Mouse (Mus musculus): ENCODE results near the gene Art3. TPM values are rescaled to one million over a fixed set of nuclear protein-coding genes. Genes with fewer than 3 reads are reported as not detected.
"Not testable (repeated sequence)": the region's sequence is repeated elsewhere in the genome, so short reads cannot be mapped to it uniquely, and the experiment has no call there.

Gene Art3
- polyA plus RNA-seq, 1 experiment from 2014 or later, result 5.2 TPM

DNA sequence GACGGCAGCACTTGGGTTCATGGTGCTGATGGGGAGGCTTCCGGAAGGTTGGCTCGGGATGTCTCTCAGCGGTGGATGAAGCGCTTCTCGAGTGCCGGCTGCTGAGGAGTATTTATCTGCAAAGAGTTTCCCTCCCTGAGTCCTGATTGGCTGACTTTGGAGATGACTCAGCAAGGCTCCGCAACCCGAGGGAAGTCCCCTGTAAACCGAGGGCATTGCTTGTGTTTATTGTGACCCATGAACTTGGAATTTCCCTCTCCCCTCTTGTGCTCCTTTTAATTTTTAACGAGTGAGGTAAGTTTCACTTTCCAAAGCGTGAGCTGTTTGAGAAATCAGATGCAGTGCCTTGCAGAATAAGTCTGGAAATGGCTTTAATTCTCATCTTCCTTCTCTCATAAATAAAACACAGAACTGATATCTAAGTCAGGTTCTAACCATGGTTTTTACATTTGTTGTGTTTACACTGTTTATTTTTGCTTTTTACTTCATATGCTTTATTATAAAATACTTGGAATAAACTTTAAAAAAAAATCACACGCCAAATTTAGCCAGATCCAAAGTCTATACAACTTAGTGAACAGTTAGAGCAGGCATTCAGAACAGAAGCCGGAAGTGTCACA, 17.3 kb downstream of the Art3 start, which contains the start of gene Cxcl10:
Gene Cxcl10, minus strand, starts transcription at position 96 of the 620 bp plus-strand sequence.
- peaks cover 9% of the 10 kb centered on the region for H3K27me3 ChIP-seq
- H3K36me3 ChIP-seq, result no peaks in the 10 kb centered on the region
- H3K27ac ChIP-seq, result no peak within 1 kb of the TSS
- ATAC-seq (ENCODE audit: low FRiP score, low read depth), result no peak
- no peak within 1 kb of the TSS for H3K9ac ChIP-seq
- peak within 1 kb of the TSS; percentile 29 for H3K4me3 ChIP-seq
- peaks cover 16% of the 10 kb centered on the region for H3K4me1 ChIP-seq
- 16% methylated on average over 14 of the region's 14 CpGs for WGBS
- no peaks in the 10 kb centered on the region for H3K9me3 ChIP-seq
- peak within 1 kb of the TSS; percentile 61 for H3K4me2 ChIP-seq (replicated peaks)

DNA sequence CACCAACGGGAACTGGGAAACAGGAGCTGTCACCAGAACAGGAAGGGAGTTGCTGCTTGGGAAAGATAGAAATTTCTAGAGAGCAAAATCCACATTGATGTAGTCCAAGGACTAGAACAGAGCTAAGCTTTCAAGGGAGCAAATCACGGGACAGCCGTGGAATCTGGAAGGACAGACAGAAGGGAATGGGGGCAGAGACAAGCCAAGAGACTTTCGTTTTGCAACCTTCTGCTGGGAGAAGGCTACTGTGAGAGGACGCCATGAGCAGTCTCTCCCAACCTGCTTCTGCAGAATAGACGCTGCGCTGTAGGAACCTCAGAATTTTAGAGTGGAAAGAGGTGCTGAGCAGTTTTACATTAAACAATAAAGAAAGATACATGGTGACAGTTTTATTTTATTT, 18.1 kb downstream of the Art3 start:
- Histone ChIP-seq H3K9me3 (no peaks in the 10 kb centered on the region), H3K4me2 (replicated peaks) (no peak overlapping the region), H3K4me3 (no peak overlapping the region), H3K27ac (no peak overlapping the region), H3K36me3 (no peaks in the 10 kb centered on the region), H3K27me3 (peaks cover 9% of the 10 kb centered on the region), H3K4me1 (peaks cover 16% of the 10 kb centered on the region), H3K9ac (no peak overlapping the region)
- WGBS, result 82% methylated on average over 7 of the region's 7 CpGs
- ATAC-seq (ENCODE audit: low FRiP score, low read depth), result no peak

DNA sequence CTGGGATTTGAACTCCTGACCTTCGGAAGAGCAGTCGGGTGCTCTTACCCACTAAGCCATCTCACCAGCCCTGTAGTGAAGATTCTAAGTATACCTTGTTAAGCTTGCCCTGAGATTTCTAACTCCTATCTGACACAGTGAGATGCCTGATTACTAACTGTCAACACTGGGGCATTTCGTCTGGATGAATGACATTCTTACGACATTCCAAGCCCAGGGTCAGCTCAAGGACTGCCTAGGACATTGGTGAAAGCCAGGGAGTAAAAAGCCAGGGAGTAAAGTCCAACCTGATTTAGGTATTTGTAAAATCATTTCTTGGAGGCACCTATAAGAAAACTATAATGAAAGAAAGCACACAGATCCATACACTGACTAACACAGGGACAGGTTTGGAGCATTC, 21.1 kb downstream of the Art3 start:
- H3K27ac ChIP-seq; H3K4me3 ChIP-seq; ATAC-seq (ENCODE audit: low FRiP score, low read depth); H3K9ac ChIP-seq; H3K9me3 ChIP-seq; H3K4me2 ChIP-seq (replicated peaks); H3K36me3 ChIP-seq; H3K27me3 ChIP-seq: not testable (repeated sequence)
- H3K4me1 ChIP-seq, result peaks cover 16% of the 10 kb centered on the region
- 71% methylated on average over 4 of the region's 4 CpGs for WGBS

DNA sequence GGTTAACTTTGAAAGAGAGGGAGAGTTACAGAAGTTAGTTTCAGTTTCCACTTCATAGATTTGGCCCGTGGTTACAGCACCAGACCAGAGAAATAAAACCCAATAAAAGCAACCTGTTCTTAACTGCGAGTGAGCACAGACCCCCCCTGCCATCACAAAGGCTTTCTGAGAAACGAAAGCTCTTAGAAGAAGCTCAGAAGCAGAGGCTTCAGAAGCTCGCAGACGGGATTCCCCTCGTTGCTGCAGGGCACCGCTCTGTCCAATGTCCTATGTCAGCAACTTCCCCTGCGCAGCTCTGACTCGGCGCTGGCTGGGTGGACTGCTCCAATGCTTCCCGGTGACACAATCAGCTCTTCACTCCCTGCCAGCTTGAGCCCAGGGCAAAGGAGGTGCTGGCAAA, 21.9 kb downstream of the Art3 start:
- no peak overlapping the region for H3K27ac ChIP-seq
- H3K4me1 ChIP-seq, result peaks cover 13% of the 10 kb centered on the region
- 43% methylated on average over 11 of the region's 11 CpGs for WGBS
- no peaks in the 10 kb centered on the region for H3K36me3 ChIP-seq
- no peak for ATAC-seq (ENCODE audit: low FRiP score, low read depth)
- H3K9ac ChIP-seq, result no peak overlapping the region
- H3K27me3 ChIP-seq, result peaks cover under 1% of the 10 kb centered on the region
- peak overlapping the region; percentile 48 for H3K4me2 ChIP-seq (replicated peaks)
- peak overlapping the region; percentile 21 for H3K4me3 ChIP-seq
- H3K9me3 ChIP-seq, result no peaks in the 10 kb centered on the region

DNA sequence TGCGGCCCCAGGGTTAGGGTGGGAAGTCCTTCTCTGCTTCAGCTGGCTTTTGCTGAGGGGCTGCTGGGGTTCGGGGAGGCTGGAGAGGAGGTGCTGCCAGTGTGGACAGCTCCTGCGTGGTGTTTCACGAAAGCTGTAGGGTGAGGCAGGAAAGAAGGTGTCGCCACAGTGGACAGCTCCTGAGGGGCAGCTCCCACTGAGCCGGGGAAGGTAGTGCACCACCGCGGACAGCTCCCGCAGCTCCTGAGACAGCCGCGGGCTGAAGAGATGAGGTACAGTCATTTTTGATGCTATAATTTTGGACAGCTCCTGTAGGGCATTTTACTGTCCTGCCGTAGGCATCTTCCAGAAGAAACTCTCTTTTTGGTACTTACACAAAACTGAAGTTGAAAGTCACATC, 26.4 kb downstream of the Art3 start:
- H3K27ac ChIP-seq, result no peak overlapping the region
- no peak overlapping the region for H3K4me2 ChIP-seq (replicated peaks)
- H3K9me3 ChIP-seq, result no peaks in the 10 kb centered on the region
- peaks cover 5% of the 10 kb centered on the region; the same call in 1 of the 2 replicates for H3K4me1 ChIP-seq
- H3K9ac ChIP-seq, result no peak overlapping the region
- 33% methylated on average over 11 of the region's 12 CpGs for WGBS
- no peak overlapping the region for H3K4me3 ChIP-seq
- peak; percentile 61 for ATAC-seq (ENCODE audit: low FRiP score, low read depth)
- H3K36me3 ChIP-seq, result no peaks in the 10 kb centered on the region
- H3K27me3 ChIP-seq, result no peaks in the 10 kb centered on the region

DNA sequence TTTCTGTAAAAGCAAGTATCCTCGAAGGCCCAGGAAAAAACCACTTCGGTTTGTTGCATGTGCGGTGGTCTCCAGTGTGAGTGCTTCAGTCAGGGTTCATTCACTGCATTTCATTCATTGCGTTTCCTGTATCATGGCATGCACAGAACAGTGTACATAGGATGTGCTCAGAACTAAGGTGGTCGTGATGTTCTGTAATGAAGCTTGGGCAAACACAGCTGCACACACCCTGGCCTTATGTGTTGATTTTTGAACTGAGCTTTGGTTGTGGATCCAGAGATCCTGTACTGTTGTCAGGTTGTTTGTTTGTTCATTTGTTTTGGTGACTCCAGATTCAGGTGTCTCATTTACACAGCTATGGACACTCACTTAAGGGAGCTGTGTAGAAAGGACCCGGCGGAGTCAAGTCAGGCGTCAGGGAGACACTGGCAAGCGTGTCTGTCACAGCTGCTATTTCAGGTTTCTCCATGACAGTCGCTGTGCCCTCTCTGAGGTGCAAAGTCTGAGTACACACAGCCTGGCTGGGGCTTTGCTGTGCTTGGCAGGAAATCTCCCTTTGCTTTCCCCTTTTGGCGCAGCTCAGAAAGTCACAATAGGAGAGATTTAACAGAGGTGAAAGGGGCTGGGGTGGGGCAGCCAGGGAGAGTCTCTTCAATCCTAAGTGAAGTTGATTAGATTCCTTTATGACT, 27.3 kb downstream of the Art3 start:
- Histone ChIP-seq H3K9me3 (no peaks in the 10 kb centered on the region), H3K4me1 (no peaks in the 10 kb centered on the region), H3K4me2 (replicated peaks) (no peak overlapping the region), H3K4me3 (no peak overlapping the region), H3K36me3 (no peaks in the 10 kb centered on the region), H3K27me3 (no peaks in the 10 kb centered on the region), H3K9ac (no peak overlapping the region), H3K27ac (no peak overlapping the region)
- no peak for ATAC-seq (ENCODE audit: low FRiP score, low read depth)
- 84% methylated on average over 11 of the region's 11 CpGs for WGBS

DNA sequence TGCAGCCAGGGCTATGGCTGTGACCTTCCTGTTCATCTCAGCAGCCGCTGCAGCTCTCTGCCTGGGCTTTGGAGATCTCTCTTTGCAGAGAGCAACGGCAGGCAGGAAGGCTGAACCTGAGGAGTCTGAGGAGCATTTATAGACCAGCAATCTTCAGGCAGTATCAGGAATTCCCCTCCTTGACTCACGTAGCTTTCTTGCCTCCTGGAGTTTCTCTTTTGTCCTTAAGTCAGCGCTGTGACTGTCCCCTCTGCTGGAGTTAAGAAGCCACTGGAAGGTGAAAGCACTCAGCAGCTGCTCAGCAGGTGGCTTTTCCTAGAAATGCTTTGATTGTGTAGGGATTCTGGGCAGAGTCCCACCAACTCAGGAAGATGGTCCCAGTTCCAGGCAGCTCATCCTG, 31.6 kb downstream of the Art3 start:
- no peak for ATAC-seq (ENCODE audit: low FRiP score, low read depth)
- Histone ChIP-seq H3K27ac (no peak overlapping the region), H3K9me3 (no peaks in the 10 kb centered on the region), H3K36me3 (no peaks in the 10 kb centered on the region), H3K4me1 (peaks cover 4% of the 10 kb centered on the region; the same call in 1 of the 2 replicates), H3K4me2 (replicated peaks) (no peak overlapping the region), H3K9ac (no peak overlapping the region), H3K27me3 (no peaks in the 10 kb centered on the region), H3K4me3 (no peak overlapping the region)
- WGBS, result 15% methylated on average over 4 of the region's 4 CpGs

DNA sequence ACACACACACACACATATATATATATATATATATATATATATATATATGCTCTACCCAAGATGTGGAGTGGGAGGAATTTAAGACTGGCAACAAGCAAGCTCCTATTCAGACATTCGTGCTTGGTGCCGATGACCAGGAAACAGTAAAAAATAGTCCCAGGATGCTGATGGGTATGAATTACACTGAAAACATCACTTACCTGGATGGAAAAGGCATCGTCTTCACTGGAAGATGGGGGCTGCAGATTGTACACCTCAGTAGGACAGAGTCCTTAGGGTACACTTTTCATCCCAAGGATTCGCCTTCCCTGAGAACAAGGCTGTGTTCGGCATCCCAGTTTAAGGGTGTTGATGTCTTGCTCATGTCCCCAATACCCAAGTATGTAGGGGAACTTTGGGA, 32.4 kb downstream of the Art3 start:
- H3K4me1 ChIP-seq, result peaks cover 8% of the 10 kb centered on the region; the same call in 1 of the 2 replicates
- no peaks in the 10 kb centered on the region for H3K27me3 ChIP-seq
- WGBS, result 92% methylated on average over 5 of the region's 5 CpGs
- no peak for ATAC-seq (ENCODE audit: low FRiP score, low read depth)
- no peak overlapping the region for H3K9ac ChIP-seq
- H3K4me2 ChIP-seq (replicated peaks), result no peak overlapping the region
- no peak overlapping the region for H3K27ac ChIP-seq
- no peak overlapping the region for H3K4me3 ChIP-seq
- no peaks in the 10 kb centered on the region for H3K9me3 ChIP-seq
- no peaks in the 10 kb centered on the region for H3K36me3 ChIP-seq

DNA sequence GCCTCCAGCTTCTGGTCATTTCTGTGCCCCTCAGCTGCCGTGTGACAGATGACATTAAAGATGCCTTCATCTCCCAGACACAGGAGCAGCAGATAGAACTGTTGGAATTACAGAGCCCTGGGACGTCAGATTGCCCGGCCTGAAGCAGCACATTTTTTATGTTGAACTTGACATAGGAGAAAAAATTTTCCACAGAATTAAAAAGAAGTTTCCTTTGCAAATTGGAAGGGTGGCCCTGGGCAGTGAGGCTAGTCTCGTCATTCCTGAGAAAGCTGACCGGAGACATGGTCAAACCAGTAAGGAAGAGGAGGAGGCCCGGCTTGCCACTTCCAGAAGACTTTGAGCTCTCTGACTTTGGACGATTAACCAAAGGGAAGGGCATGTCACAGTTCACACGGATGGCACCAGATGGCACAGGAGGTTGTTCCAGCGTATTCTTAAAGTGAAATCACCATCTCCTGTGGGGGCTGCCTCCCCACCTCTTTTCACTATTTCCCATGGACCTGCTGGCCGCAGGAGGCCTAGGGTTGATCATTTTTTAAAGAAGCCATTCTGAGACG, 33.6 kb downstream of the Art3 start:
- H3K4me1 ChIP-seq, result peaks cover 12% of the 10 kb centered on the region; the same call in 1 of the 2 replicates
- no peak overlapping the region for H3K9ac ChIP-seq
- H3K36me3 ChIP-seq, result no peaks in the 10 kb centered on the region
- no peaks in the 10 kb centered on the region for H3K9me3 ChIP-seq
- no peak overlapping the region for H3K27ac ChIP-seq
- 77% methylated on average over 11 of the region's 11 CpGs for WGBS
- H3K4me3 ChIP-seq, result no peak overlapping the region
- no peak overlapping the region for H3K4me2 ChIP-seq (replicated peaks)
- H3K27me3 ChIP-seq, result no peaks in the 10 kb centered on the region
- no peak for ATAC-seq (ENCODE audit: low FRiP score, low read depth)

DNA sequence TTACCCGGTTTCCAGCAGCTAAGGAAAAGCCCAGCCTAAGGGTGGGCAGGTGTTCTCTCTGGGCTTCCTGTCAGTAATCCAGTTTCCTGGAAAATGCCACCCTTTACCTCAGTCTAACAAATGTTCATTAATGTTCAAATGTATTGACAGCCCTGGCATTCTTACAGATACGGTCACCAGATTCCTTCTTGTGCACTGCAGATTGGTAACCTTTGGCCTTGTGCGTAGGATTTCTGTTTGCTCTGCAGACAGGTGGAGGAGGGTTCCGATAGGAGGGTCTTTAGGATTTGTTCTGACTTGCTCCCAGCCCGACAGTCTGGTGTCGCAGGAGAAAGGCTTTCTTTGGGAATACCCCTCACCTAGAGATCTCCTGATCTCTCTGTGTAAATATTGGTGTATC, 34.9 kb downstream of the Art3 start:
- Histone ChIP-seq H3K36me3 (no peaks in the 10 kb centered on the region), H3K4me3 (no peak overlapping the region), H3K9me3 (no peaks in the 10 kb centered on the region), H3K27me3 (no peaks in the 10 kb centered on the region), H3K9ac (no peak overlapping the region), H3K4me1 (peaks cover 19% of the 10 kb centered on the region; the same call in 1 of the 2 replicates), H3K4me2 (replicated peaks) (no peak overlapping the region), H3K27ac (no peak overlapping the region)
- 71% methylated on average over 6 of the region's 6 CpGs for WGBS
- no peak for ATAC-seq (ENCODE audit: low FRiP score, low read depth)

DNA sequence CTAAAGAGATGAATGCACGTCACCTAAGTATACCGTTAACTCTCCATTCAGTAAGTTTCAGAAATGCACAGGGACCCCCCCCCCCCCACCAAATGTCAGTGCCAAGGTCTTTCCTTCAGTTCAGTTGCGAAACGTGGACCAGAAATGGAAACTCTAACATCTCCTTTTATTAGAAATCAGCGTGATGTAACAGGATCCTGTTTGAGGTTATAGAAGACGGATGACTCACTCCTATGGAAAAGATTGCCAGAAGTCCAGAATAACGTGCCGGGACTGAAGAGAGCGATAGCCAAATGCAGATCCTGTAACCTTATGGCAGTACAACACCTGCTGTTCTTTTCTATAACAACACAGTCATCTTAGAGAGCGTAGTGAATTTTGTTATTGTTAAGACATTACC, 36.8 kb downstream of the Art3 start:
- no peaks in the 10 kb centered on the region for H3K9me3 ChIP-seq
- H3K9ac ChIP-seq, result no peak overlapping the region
- H3K4me2 ChIP-seq (replicated peaks), result no peak overlapping the region
- H3K27ac ChIP-seq, result no peak overlapping the region
- 56% methylated on average over 10 of the region's 10 CpGs for WGBS
- no peak overlapping the region for H3K4me3 ChIP-seq
- H3K27me3 ChIP-seq, result no peaks in the 10 kb centered on the region
- no peak for ATAC-seq (ENCODE audit: low FRiP score, low read depth)
- peaks cover 19% of the 10 kb centered on the region; the same call in 1 of the 2 replicates for H3K4me1 ChIP-seq
- no peaks in the 10 kb centered on the region for H3K36me3 ChIP-seq

DNA sequence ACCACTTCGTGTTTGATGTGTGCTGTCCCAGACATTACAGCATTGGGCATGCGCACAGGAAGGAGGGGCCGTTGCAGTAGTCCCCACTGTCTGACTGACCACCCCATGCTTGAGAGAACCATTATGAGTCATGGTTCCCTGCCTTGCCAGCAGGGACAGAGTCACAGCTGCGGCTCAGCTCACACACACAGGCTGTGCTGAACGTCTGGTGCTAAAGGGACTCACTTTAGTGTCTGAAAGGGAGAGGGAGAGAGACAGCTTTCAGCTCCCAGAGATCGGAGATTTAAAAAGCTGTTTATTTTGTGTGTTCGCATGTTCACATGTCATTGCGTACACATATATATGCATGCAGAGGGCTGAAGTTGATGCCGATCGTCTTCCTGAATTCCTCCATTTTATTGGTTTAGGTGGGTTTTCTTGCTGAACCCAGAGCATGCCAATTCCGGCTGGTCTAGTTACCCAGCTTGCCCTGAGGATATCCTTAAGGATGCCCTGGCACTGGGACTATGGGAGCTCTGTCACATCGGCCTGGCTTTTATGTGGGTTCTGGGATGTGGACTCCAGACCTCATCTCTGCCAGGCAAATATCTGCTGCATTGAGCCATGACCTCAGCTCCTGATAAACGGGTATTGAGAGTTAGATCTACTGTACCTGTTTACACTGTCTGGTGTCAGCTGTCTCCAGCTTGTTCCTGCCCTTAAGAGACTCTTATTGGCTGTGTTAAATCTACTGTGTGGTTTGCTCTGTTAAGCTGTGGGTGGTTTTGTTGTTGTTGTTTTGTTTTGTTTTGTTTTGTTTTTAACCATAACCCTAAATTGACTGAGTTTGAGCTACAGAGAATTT, 37.7 kb downstream of the Art3 start:
- Histone ChIP-seq H3K9ac (no peak overlapping the region), H3K9me3 (no peaks in the 10 kb centered on the region), H3K4me1 (peaks cover 19% of the 10 kb centered on the region; the same call in 1 of the 2 replicates), H3K4me2 (replicated peaks) (no peak overlapping the region), H3K27me3 (no peaks in the 10 kb centered on the region), H3K4me3 (no peak overlapping the region), H3K27ac (peak overlapping the region; percentile 33; the same call in 1 of the 2 replicates), H3K36me3 (no peaks in the 10 kb centered on the region)
- peak; percentile 77 for ATAC-seq (ENCODE audit: low FRiP score, low read depth)
- WGBS, result 60% methylated on average over 13 of the region's 13 CpGs

Measured in limb, embryonic 13.5 days (tissue).